Mouse (Mus musculus) limb, embryonic 11.5 days (tissue): Measurements from ENCODE around the gene Zfp651. TPM values are rescaled to one million over a fixed set of nuclear protein-coding genes. Genes with fewer than 3 reads are reported as not detected.

Source experiments
- ATAC-seq: fragments of 200-750 bp; cut with Nextera tagmentation; 2 replicates; pipeline ENCODE4 v1.8.0; 2017; ENCODE audit warnings: low read depth; ENCODE audit not compliant: insufficient number of reproducible peaks, low FRiP score, low TSS enrichment
- DNase-seq: peaks from one replicate; pipeline ENCODE4 v3.0.0-alpha.2; 2015; ENCODE audit warnings: low spot score
- H3K27ac ChIP-seq: fragments of 300-500 bp; sonication (generic); replicated peaks from 2 replicates; pipeline ENCODE4 v1.5.1; 2014; ENCODE audit warnings: low read depth, mild to moderate bottlenecking, low read length
- H3K27me3 ChIP-seq: fragments of 300-500 bp; sonication (generic); 2 replicates; pipeline ENCODE4 v1.6.1; 2014; ENCODE audit warnings: mild to moderate bottlenecking, low read length, mixed read lengths; ENCODE audit not compliant: control insufficient read depth, insufficient read depth
- H3K36me3 ChIP-seq: fragments of 300-500 bp; sonication (generic); 2 replicates; pipeline ENCODE4 v1.6.1; 2014; ENCODE audit warnings: mild to moderate bottlenecking, low read length, moderate library complexity, mixed read lengths; ENCODE audit not compliant: control insufficient read depth, insufficient read depth
- H3K4me1 ChIP-seq: fragments of 300-500 bp; sonication (generic); 2 replicates; pipeline ENCODE4 v1.6.1; 2014; ENCODE audit warnings: low read length, mixed read lengths; ENCODE audit not compliant: control insufficient read depth, insufficient read depth
- H3K4me2 ChIP-seq: fragments of 300-500 bp; sonication (generic); 2 replicates; pipeline ENCODE4 v1.6.1; 2014; ENCODE audit warnings: low read depth, mild to moderate bottlenecking, moderate library complexity; ENCODE audit not compliant: severe bottlenecking
- H3K4me3 ChIP-seq: fragments of 300-500 bp; sonication (generic); 2 replicates; pipeline ENCODE4 v1.5.1; 2014; ENCODE audit warnings: low read depth, low read length
- H3K9ac ChIP-seq: fragments of 300-500 bp; sonication (generic); 2 replicates; pipeline ENCODE4 v1.6.1; 2014; ENCODE audit warnings: mild to moderate bottlenecking, low read length
- H3K9me3 ChIP-seq: fragments of 300-500 bp; sonication (generic); 2 replicates; pipeline ENCODE4 v1.6.1; 2016; ENCODE audit warnings: low read length; ENCODE audit not compliant: control insufficient read depth
- WGBS: fragments of 180-500 bp; shearing (Covaris S2); extraction: QIAGEN DNeasy Blood & Tissue Kit; methylation state at CpG from one replicate; pipeline ENCODE4 v1.1.7; 2014; 5-methylcytosine and 5-hydroxymethylcytosine counted together
- polyA plus RNA-seq: library from polyadenylated mRNA; unstranded; fragments of >200 nt; fragmentation: Nextera tagmentation; extraction: Ambion mirVana; gene quantifications from 2 replicates; pipeline ENCODE4 v1.2.1, GENCODE M21; 2014

The Zfp651 gene
- polyA plus RNA-seq, 1 experiment from 2014 or later, result 6.2 TPM

DNA sequence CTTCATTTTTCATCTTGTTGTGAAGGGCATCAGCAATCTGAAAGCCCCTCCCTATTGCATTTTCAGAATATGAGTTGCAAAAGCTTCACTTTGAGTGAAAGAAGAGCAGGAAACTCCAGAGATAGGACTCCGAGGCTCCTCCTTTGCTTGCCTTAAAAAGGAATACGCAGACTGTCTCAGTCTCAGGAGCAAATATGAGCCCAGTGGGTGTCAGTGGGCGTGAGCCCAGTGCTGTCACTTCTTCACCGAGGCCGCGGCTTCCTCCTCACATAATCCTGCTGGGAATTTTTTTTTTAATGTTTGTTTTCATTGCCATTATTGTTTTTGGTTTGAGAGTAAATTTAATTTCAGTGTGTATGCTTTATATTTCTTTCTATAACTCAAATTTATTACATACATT, 18.6 kb upstream of the Zfp651 start:
- no peaks in the 10 kb centered on the region for H3K27me3 ChIP-seq
- H3K36me3 ChIP-seq, result peaks cover 11% of the 10 kb centered on the region
- H3K4me3 ChIP-seq, result no peak overlapping the region
- H3K4me1 ChIP-seq, result no peaks in the 10 kb centered on the region
- H3K4me2 ChIP-seq, result no peak overlapping the region
- WGBS, result 94% methylated on average over 6 of the region's 6 CpGs
- no peak overlapping the region for H3K9ac ChIP-seq
- H3K9me3 ChIP-seq, result no peaks in the 10 kb centered on the region
- no peak overlapping the region for H3K27ac ChIP-seq
- ATAC-seq (no peak), DNase-seq (no peak)

DNA sequence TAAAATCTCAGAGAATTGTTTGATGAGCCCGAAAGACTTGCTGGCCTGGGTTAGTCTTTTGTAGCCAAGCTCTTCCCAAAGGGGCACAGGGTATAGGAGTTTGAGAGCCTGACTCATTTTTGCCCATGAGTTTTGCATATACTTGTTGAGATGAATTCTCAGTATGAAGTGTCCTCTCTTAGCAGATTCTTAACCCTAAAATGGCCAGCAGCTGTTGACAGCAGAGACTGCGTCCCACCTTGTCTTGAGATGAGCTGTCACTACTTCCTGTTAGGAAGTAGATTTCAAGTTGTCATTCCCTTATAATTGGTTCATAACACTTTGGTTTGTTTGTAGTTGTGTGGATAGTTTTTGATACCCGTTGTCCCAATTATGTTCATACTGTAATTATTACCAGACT, 18.0 kb upstream of the Zfp651 start:
- Histone ChIP-seq H3K27me3 (no peaks in the 10 kb centered on the region), H3K4me1 (no peaks in the 10 kb centered on the region), H3K9me3 (no peaks in the 10 kb centered on the region), H3K9ac (no peak overlapping the region), H3K4me3 (no peak overlapping the region), H3K27ac (no peak overlapping the region), H3K36me3 (peaks cover 13% of the 10 kb centered on the region), H3K4me2 (no peak overlapping the region)
- 91% methylated on average over 3 of the region's 3 CpGs for WGBS
- no peak for ATAC-seq
- DNase-seq, result no peak

DNA sequence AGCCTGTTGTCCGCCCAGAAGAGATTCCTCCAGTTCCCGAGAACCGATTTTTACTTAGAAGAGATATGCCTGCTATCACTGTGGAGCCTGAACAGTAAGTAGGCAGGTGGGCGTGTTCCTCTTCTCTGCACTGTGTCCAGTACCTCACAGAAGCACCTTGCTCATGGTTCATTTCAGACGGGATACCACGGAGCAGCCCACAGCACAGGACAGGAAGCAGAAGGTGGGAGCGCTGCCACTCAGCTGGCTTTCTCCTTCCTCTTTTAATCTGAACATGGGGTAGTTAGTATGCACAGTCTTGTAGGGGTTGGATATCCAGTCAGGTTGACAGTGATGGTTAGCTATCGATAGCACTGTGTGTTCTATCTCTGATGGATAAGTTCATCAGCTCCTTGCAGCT, 15.1 kb upstream of the Zfp651 start:
- H3K27ac ChIP-seq, result no peak overlapping the region
- no peak overlapping the region for H3K4me2 ChIP-seq
- DNase-seq (no peak), ATAC-seq (no peak)
- 93% methylated on average over 8 of the region's 8 CpGs for WGBS
- H3K27me3 ChIP-seq, result no peaks in the 10 kb centered on the region
- no peaks in the 10 kb centered on the region for H3K4me1 ChIP-seq
- no peak overlapping the region for H3K4me3 ChIP-seq
- H3K9me3 ChIP-seq, result no peaks in the 10 kb centered on the region
- H3K9ac ChIP-seq, result no peak overlapping the region
- peaks cover 29% of the 10 kb centered on the region for H3K36me3 ChIP-seq

DNA sequence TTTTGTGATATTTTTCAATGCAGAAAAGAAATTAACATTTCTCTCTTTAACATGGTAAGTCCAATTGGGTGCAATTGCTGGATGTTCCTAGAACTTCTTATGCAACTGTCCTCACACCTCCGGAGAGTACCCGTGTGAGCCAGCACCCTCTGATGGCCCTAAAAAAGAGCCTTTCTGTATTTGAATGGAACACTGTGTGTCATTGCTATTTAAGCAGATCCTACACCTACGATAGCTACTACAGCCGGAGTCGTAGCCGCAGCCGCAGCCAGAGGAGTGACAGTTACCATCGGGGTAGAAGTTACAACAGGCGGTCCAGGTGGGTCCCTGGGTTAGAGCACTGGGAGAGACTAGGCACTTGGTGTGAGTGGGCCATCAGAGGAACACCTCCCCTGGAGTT, 6.4 kb upstream of the Zfp651 start:
- ATAC-seq (no peak), DNase-seq (peak; percentile 17)
- H3K9ac ChIP-seq, result no peak overlapping the region

DNA sequence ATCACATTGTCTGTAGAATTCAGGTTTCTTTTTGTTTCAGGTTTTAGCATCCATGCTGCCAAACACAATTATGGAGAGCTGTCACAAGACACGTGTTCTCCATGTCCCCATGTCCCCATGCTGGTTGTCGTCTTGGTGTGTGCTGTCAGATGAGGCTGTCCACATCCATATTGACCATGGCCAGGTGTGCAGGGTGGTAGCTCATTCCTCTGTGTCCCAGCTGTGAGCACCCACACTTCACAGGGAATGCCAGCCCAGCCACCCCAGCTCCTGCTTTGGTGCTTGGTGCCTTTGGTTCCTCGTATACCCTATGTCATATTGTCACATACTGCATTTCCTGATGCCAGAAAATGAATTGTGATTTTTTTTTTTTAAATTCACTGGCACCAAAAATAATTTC, 4.5 kb upstream of the Zfp651 start:
- H3K9ac ChIP-seq, result no peak overlapping the region
- DNase-seq, result peak; percentile 16
- H3K27ac ChIP-seq, result no peak overlapping the region
- H3K4me2 ChIP-seq, result no peak overlapping the region
- H3K4me3 ChIP-seq, result no peak overlapping the region
- 93% methylated on average over 3 of the region's 3 CpGs for WGBS
- H3K9me3 ChIP-seq, result no peaks in the 10 kb centered on the region
- peaks cover 14% of the 10 kb centered on the region for H3K4me1 ChIP-seq
- peaks cover 25% of the 10 kb centered on the region for H3K36me3 ChIP-seq
- no peak for ATAC-seq
- H3K27me3 ChIP-seq, result no peaks in the 10 kb centered on the region

More for the DNA sequence above, 6.4 kb upstream of the Zfp651 start:
- no peak overlapping the region for H3K27ac ChIP-seq
- peaks cover 3% of the 10 kb centered on the region for H3K4me1 ChIP-seq
- no peak overlapping the region for H3K4me3 ChIP-seq
- no peak overlapping the region for H3K4me2 ChIP-seq
- no peaks in the 10 kb centered on the region for H3K27me3 ChIP-seq
- H3K9me3 ChIP-seq, result no peaks in the 10 kb centered on the region
- peaks cover 36% of the 10 kb centered on the region for H3K36me3 ChIP-seq
- WGBS, result 96% methylated on average over 9 of the region's 9 CpGs

DNA sequence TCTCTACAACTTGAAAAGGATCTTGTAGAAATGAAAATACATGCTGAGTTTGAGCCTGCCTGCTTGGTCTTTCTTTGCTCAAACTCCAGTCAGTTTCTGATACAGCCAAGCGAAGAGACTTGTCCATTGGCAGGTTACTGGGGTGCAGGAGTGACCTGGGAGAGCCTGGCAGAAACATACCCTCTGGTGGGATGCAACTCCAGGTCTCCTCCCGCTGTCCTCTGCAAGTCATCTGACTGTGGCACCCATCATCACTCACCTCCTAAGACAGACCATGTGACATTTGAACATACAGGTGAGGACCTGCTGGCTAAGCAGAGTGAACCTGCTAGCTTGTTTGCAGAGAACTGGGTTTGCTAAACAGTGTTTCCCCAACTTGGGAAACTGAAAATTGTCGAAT, 2.3 kb upstream of the Zfp651 start:
- H3K4me2 ChIP-seq, result no peak overlapping the region
- H3K36me3 ChIP-seq, result peaks cover 13% of the 10 kb centered on the region
- no peak overlapping the region for H3K27ac ChIP-seq
- ATAC-seq (no peak), DNase-seq (peak; percentile 18)
- no peak overlapping the region for H3K9ac ChIP-seq
- no peak overlapping the region for H3K4me3 ChIP-seq
- no peaks in the 10 kb centered on the region for H3K9me3 ChIP-seq
- 88% methylated on average over 3 of the region's 3 CpGs for WGBS
- H3K4me1 ChIP-seq, result peaks cover 22% of the 10 kb centered on the region
- no peaks in the 10 kb centered on the region for H3K27me3 ChIP-seq

DNA sequence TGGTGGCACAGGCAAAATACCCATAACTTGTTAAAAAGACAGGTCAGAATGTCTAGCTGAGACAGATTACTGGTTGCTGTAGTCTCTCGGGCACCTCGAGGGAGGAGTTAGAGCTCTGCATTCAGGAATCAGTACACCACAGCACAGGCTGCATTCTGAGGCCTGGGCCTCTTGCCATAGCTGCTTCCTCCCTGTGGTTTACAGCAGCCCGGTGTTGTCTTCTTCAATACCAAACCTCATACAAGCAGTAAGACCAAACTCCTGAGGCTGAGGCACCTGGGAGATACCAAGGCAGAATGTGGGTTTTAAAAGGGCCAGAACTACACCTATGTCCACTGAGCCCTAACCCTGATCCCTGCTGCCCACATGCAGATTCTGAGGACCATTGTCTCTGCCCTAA, 1.7 kb upstream of the Zfp651 start:
- Histone ChIP-seq H3K27ac (peak overlapping the region; percentile 75), H3K9ac (no peak overlapping the region; the same call in 1 of the 2 replicates), H3K36me3 (peaks cover 8% of the 10 kb centered on the region; the same call in 1 of the 2 replicates), H3K4me2 (peak overlapping the region; percentile 4; the same call in 1 of the 2 replicates), H3K27me3 (no peaks in the 10 kb centered on the region), H3K9me3 (no peaks in the 10 kb centered on the region), H3K4me3 (no peak overlapping the region), H3K4me1 (peaks cover 22% of the 10 kb centered on the region)
- WGBS, result 59% methylated on average over 3 of the region's 3 CpGs
- ATAC-seq (no peak), DNase-seq (peak; percentile 54)

DNA sequence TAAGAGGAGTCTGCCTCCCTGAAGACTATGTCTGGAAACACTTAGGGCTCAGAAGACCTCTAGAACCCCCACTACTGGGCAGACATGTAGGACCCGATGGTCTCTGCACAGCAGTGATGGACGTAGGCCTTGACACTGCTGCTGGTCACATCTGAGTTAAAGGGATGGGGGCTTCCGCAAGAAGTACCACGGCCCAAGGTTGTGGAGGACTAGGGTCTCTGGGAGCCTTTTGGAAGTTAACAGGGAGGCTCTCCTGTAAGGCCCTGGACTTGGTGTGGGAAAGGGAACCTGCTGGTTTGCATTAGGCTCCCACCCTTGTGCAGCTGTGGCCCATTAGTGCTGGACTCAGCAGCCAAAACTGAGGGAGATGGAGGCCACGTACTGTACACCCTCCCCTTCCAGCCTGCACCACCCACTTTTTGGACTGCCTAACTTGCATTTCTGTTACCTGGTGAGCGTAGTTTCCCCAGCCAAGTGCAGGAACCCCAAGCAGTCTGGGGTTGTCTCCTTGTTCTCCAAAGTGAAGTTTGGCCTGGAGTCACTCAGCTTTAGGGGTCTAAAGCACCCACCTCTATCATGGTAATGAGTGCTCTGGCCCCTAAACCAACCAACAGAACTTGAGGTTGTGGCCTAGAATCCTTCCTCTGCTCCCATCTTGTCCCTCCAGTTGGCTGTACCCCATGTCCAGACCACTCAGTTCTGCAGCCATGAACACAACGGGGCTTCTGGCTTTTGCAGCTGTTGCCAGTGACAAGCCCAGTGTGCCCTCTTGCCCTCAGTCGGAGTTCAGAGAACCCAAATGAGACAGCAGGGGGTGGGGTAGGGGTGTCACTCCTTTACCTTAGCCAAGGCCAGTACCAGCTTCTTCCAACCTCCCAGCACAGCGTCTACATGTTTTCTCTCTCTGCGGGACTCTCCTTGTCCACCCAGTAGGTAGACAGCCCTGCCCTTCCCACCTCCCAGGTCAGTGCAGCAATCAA, 1.0 kb upstream of the Zfp651 start:
- H3K36me3 ChIP-seq, result peaks cover 3% of the 10 kb centered on the region; the same call in 1 of the 2 replicates
- 37% methylated on average over 10 of the region's 10 CpGs for WGBS
- peak; percentile 75 for DNase-seq
- peak overlapping the region; percentile 98 for H3K4me2 ChIP-seq
- H3K9ac ChIP-seq, result peak overlapping the region; percentile 90
- peaks cover 22% of the 10 kb centered on the region for H3K4me1 ChIP-seq
- H3K4me3 ChIP-seq, result peak overlapping the region; percentile 75
- ATAC-seq, result no peak
- H3K9me3 ChIP-seq, result no peaks in the 10 kb centered on the region
- H3K27ac ChIP-seq, result peak overlapping the region; percentile 75
- H3K27me3 ChIP-seq, result no peaks in the 10 kb centered on the region
